Mouse (Mus musculus): ENCODE measurements at regions not wholly inside any gene's neighbourhood (a gene's known extent, or its start where the extent isn't known, plus 50 kb on each side); places are given as distances from the start of the nearest gene placed in this dataset.

- TF ChIP-seq CTCF (IDR thresholded peaks at IDR 0.05; ENCODE audit: low read depth): no peak
- TF ChIP-seq EP300 (IDR thresholded peaks at IDR 0.05; ENCODE audit: low read depth): no peak
Observed at GRCm38 (mm10) chr13:52726525-52726924, 143.6 kb downstream of the Syk start.
